Mouse (Mus musculus) hindbrain, embryonic 15.5 days (tissue): Measurements from ENCODE around the gene Olfr307. TPM values are rescaled to one million over a fixed set of nuclear protein-coding genes. Genes with fewer than 3 reads are reported as not detected.
"Not testable (repeated sequence)": the region's sequence is repeated elsewhere in the genome, so short reads cannot be mapped to it uniquely, and the experiment has no call there.

ENCODE experiments used
- ATAC-seq: fragments of 200-750 bp; cut with Nextera tagmentation; 2 replicates; pipeline ENCODE4 v1.8.0; 2017; ENCODE audit warnings: low read depth, moderate number of reproducible peaks, moderate TSS enrichment; ENCODE audit not compliant: low FRiP score
- H3K27ac ChIP-seq: fragments of 300-500 bp; sonication (generic); replicated peaks from 2 replicates; pipeline ENCODE4 v1.5.1; 2015; ENCODE audit warnings: mild to moderate bottlenecking, inconsistent platforms
- H3K27me3 ChIP-seq: fragments of 300-500 bp; sonication (generic); 2 replicates; pipeline ENCODE4 v1.6.1; 2015; ENCODE audit warnings: control low read depth, inconsistent platforms
- H3K36me3 ChIP-seq: fragments of 300-500 bp; sonication (generic); 2 replicates; pipeline ENCODE4 v1.6.1; 2015; ENCODE audit warnings: control low read depth, inconsistent platforms
- H3K4me1 ChIP-seq: fragments of 300-500 bp; sonication (generic); replicated peaks from 2 replicates; pipeline ENCODE4 v1.6.1; 2015; ENCODE audit warnings: control low read depth, inconsistent platforms
- H3K4me2 ChIP-seq: fragments of 300-500 bp; sonication (generic); 2 replicates; pipeline ENCODE4 v1.6.1; 2015; ENCODE audit warnings: moderate library complexity, mild to moderate bottlenecking, inconsistent platforms
- H3K4me3 ChIP-seq: fragments of 300-500 bp; sonication (generic); 2 replicates; pipeline ENCODE4 v1.5.1; 2015; ENCODE audit warnings: mild to moderate bottlenecking, inconsistent platforms
- H3K9ac ChIP-seq: fragments of 300-500 bp; sonication (generic); 2 replicates; pipeline ENCODE4 v1.6.1; 2015; ENCODE audit warnings: inconsistent platforms
- H3K9me3 ChIP-seq: fragments of 300-500 bp; sonication (generic); 2 replicates; pipeline ENCODE4 v1.6.1; 2016; ENCODE audit warnings: control low read depth, inconsistent platforms
- WGBS: fragments of 180-500 bp; shearing (Covaris S2); methylation state at CpG from one replicate; pipeline ENCODE4 v1.1.7; 2015; 5-methylcytosine and 5-hydroxymethylcytosine counted together
- polyA plus RNA-seq: library from polyadenylated mRNA; unstranded; fragments of >200 nt; fragmentation: Nextera tagmentation; extraction: Ambion mirVana; gene quantifications from 2 replicates; pipeline ENCODE4 v1.2.1, GENCODE M21; 2015

Gene Olfr307
- polyA plus RNA-seq, result not detected in 2 replicates

- Histone ChIP-seq H3K27me3 (no peaks in the 10 kb centered on the region), H3K9me3 (no peaks in the 10 kb centered on the region), H3K27ac (no peak within 1 kb of the TSS), H3K36me3 (no peaks in the 10 kb centered on the region), H3K4me1 (no peaks in the 10 kb centered on the region), H3K9ac (no peak within 1 kb of the TSS), H3K4me2 (no peak within 1 kb of the TSS), H3K4me3 (no peak within 1 kb of the TSS)
- no peak for ATAC-seq
- 88% methylated on average over 1 of the region's 1 CpGs for WGBS
These were observed at the start of gene Olfr307 for GRCm38 (mm10) chr7:86337486-86337885. Gene Olfr307 (minus strand): TSS chr7:86337586.

DNA sequence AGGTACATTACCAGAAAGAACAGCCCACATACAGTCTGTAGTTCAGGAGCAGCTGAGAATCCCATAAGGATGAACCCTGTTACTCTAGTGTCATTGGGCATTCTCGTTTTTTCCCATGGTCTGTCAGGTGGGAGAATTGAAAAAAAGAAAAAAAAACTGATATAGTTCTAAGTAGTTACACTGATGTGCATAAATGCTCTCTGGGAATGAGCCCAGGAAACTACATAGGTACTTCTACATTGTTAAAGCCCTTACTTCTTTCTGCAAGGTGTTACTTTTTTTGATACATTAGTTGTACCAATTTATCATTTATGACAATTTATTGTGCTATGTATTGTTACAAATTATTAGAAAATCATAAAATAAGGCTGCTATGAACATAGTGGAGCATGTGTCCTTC is 49.2 kb upstream of the Olfr307 start, which contains the start of gene Olfr304:
Gene Olfr304 (minus strand): TSS at position 101 of the 400 bp plus-strand sequence.
- no peak within 1 kb of the TSS for H3K9ac ChIP-seq

DNA sequence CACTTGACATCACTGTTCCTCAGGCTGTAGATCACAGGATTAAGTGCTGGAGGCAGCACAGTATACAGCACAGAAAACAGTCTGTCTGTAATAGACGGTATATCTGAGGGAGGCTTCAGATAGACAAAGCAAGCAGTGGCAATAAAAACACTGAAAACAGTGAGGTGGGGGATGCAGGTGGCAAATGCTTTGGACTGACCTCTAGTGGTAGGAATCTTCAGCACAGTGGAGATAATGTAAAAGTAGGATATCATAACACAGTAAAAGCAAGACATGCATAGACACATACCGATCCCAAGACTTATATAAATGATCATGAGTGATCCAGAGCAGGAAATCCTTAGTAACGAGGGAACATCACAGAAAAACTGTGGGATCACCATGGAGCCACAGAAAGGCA is 48.4 kb upstream of the Olfr307 start:
- Histone ChIP-seq H3K4me1 (no peaks in the 10 kb centered on the region), H3K4me2 (no peak overlapping the region), H3K9me3 (no peaks in the 10 kb centered on the region), H3K27ac (no peak overlapping the region), H3K27me3 (no peaks in the 10 kb centered on the region), H3K9ac (no peak overlapping the region), H3K36me3 (no peaks in the 10 kb centered on the region), H3K4me3 (no peak overlapping the region)
- no peak for ATAC-seq
- WGBS, result 77% methylated on average over 3 of the region's 3 CpGs

More for the DNA sequence above, 49.2 kb upstream of the Olfr307 start, which contains the start of gene Olfr304:
- H3K4me2 ChIP-seq, result no peak within 1 kb of the TSS
- no peaks in the 10 kb centered on the region for H3K4me1 ChIP-seq
- no peak within 1 kb of the TSS for H3K4me3 ChIP-seq
- H3K27ac ChIP-seq, result no peak within 1 kb of the TSS
- no peak for ATAC-seq
- no peaks in the 10 kb centered on the region for H3K36me3 ChIP-seq
- H3K9me3 ChIP-seq, result no peaks in the 10 kb centered on the region
- no peaks in the 10 kb centered on the region for H3K27me3 ChIP-seq
- WGBS, result 70% methylated on average over 1 of the region's 1 CpGs

DNA sequence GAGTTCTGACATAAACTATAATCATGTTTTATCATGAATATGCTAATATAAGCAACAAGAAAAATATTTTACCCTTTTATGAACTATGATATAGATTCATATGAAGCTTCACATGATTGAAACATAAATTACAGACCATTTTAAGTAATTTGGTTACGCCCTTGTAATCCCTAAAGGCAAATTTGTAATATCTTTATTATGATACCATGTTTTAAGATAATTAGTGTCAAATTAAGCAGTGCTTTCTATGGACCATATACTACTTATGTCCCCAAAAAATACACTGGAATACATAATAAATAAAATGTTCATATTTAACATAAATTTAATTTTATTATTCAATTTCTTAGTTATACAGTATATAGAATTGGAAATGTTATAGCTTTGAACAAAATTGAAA is 29.4 kb upstream of the Olfr307 start, which contains the start of gene Olfr305:
Gene Olfr305 (minus strand): TSS at position 101 of the 400 bp plus-strand sequence.
- Histone ChIP-seq H3K4me1 (no peaks in the 10 kb centered on the region), H3K9ac (no peak within 1 kb of the TSS), H3K4me3 (no peak within 1 kb of the TSS), H3K36me3 (no peaks in the 10 kb centered on the region), H3K27me3 (no peaks in the 10 kb centered on the region), H3K27ac (no peak within 1 kb of the TSS), H3K9me3 (no peaks in the 10 kb centered on the region), H3K4me2 (no peak within 1 kb of the TSS)
- 87% methylated on average over 1 of the region's 1 CpGs for WGBS
- ATAC-seq, result no peak

GRCm38 (mm10) chr7:86346296-86346695 is 8.9 kb upstream of the Olfr307 start:
- H3K9ac ChIP-seq, H3K27me3 ChIP-seq, H3K36me3 ChIP-seq, H3K9me3 ChIP-seq, H3K27ac ChIP-seq, ATAC-seq, H3K4me1 ChIP-seq, H3K4me2 ChIP-seq, H3K4me3 ChIP-seq: not testable (repeated sequence)
- 88% methylated on average over 9 of the region's 9 CpGs for WGBS

DNA sequence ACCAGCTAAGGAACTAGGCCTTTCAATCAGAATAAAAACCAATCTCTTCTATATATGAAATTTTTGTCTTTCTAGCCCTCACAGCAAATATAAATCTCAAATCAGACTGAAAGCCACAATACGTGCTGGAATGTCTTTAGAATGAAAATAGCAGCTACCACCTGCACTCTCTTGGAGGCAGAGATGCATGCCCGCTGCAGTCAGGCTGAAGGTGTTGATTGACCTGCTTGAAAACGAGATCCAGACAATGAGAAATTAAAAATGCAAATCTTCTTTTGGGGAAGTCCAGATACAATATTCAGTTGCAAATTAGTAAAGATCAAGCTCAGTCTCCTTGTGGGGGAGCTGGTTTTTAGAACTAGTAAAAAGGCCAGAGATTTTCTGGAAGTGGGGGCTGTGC is 6.9 kb upstream of the Olfr307 start:
- Histone ChIP-seq H3K27ac (no peak overlapping the region), H3K4me3 (no peak overlapping the region), H3K9ac (no peak overlapping the region), H3K36me3 (no peaks in the 10 kb centered on the region), H3K4me1 (no peaks in the 10 kb centered on the region), H3K27me3 (no peaks in the 10 kb centered on the region), H3K4me2 (no peak overlapping the region), H3K9me3 (no peaks in the 10 kb centered on the region)
- no peak for ATAC-seq
- 74% methylated on average over 3 of the region's 3 CpGs for WGBS

GRCm38 (mm10) chr7:86342881-86343565 is 5.6 kb upstream of the Olfr307 start:
- H3K36me3 ChIP-seq, result no peaks in the 10 kb centered on the region
- H3K27ac ChIP-seq, result no peak overlapping the region
- no peak overlapping the region for H3K4me2 ChIP-seq
- no peaks in the 10 kb centered on the region for H3K4me1 ChIP-seq
- H3K4me3 ChIP-seq, result no peak overlapping the region
- 86% methylated on average over 14 of the region's 14 CpGs for WGBS
- no peaks in the 10 kb centered on the region for H3K9me3 ChIP-seq
- H3K9ac ChIP-seq, result no peak overlapping the region
- no peaks in the 10 kb centered on the region for H3K27me3 ChIP-seq
- ATAC-seq, result no peak

- Histone ChIP-seq H3K27ac (no peak within 1 kb of the TSS), H3K4me1 (no peaks in the 10 kb centered on the region), H3K27me3 (no peaks in the 10 kb centered on the region), H3K9ac (no peak within 1 kb of the TSS), H3K4me3 (no peak within 1 kb of the TSS), H3K4me2 (no peak within 1 kb of the TSS), H3K36me3 (no peaks in the 10 kb centered on the region), H3K9me3 (no peaks in the 10 kb centered on the region)
- ATAC-seq, result no peak
These were observed 11.9 kb downstream of the Olfr307 start, which contains the start of gene Olfr308 for GRCm38 (mm10) chr7:86325530-86325929. Gene Olfr308 (minus strand): TSS chr7:86325630.

GRCm38 (mm10) chr7:86321323-86321722 is 16.1 kb downstream of the Olfr307 start:
- no peaks in the 10 kb centered on the region for H3K4me1 ChIP-seq
- no peaks in the 10 kb centered on the region for H3K27me3 ChIP-seq
- no peaks in the 10 kb centered on the region for H3K36me3 ChIP-seq
- no peaks in the 10 kb centered on the region for H3K9me3 ChIP-seq
- H3K4me3 ChIP-seq, result no peak overlapping the region
- H3K4me2 ChIP-seq, result no peak overlapping the region
- no peak overlapping the region for H3K9ac ChIP-seq
- ATAC-seq, result peak; percentile 68
- WGBS, result 94% methylated on average over 2 of the region's 2 CpGs
- no peak overlapping the region for H3K27ac ChIP-seq

GRCm38 (mm10) chr7:86313608-86314007 is 23.8 kb downstream of the Olfr307 start, which contains the start of gene Olfr309:
Gene Olfr309 (minus strand): TSS chr7:86313708.
- no peak within 1 kb of the TSS for H3K4me2 ChIP-seq
- no peak within 1 kb of the TSS for H3K9ac ChIP-seq
- no peak for ATAC-seq
- no peaks in the 10 kb centered on the region for H3K36me3 ChIP-seq
- H3K4me1 ChIP-seq, result no peaks in the 10 kb centered on the region
- 78% methylated on average over 2 of the region's 2 CpGs for WGBS
- no peak within 1 kb of the TSS for H3K27ac ChIP-seq
- H3K4me3 ChIP-seq, result no peak within 1 kb of the TSS
- no peaks in the 10 kb centered on the region for H3K27me3 ChIP-seq
- H3K9me3 ChIP-seq, result no peaks in the 10 kb centered on the region
